ENCODE assay signal across 8 mouse cellular contexts in the genomic region with DNA sequence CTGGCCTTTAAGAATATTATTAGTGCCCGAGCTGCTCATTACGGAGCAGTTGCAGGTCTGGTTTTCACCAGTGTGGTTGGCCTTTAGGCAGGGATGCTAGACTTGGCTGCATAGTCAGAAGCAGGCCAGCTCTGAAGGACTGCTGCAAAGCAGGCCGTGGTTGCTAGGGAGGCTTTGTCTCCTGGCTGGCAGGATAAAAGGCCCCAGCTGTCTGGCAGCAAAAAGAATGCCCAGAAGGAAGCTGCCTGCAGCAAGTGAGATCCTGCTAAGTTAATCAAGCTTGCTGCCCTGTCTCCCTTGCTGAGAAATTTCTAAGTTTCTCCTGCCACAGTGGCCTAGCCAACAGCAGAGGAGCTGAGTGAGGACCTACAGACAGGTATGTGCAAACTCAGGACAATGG.
DNase-seq lines count a peak whose midpoint lies in the region; ATAC-seq lines count a peak whose summit lies in the region.
"Had no signal": no experiment of that assay in that cellular context is flagged by ENCODE, and none has a peak within 500 bp of the region (broad histone marks: within the 10 kb centered on the region; RNA-seq: fewer than 3 reads in every experiment).

No protein-coding gene starts in this region.

- WGBS in embryonic facial prominence, embryonic 14.5 days, result 40% methylated on average over 3 of the region's 3 CpGs
- WGBS in hindbrain, embryonic 10.5 days, result 23% methylated on average over 3 of the region's 3 CpGs
- 64% methylated on average over 3 of the region's 3 CpGs for WGBS in limb, embryonic 10.5 days

- peak; percentile 41 for DNase-seq in embryonic facial prominence, embryonic 14.5 days (ENCODE audit: low spot score)
- DNase-seq in hindbrain, embryonic 10.5 days (ENCODE audit: low spot score), result peak; percentile 84
- peak; percentile 31 for DNase-seq in limb, embryonic 10.5 days (ENCODE audit: low spot score)
- peak; percentile 15 to 23 for DNase-seq in right cerebral cortex, adult 2 months (ENCODE audit: low spot score in 2 of 2)
- no peak for DNase-seq in kidney, postnatal 10 days
- no peak for DNase-seq in lung, postnatal 25 days (ENCODE audit: low spot score)
- DNase-seq in adrenal gland, postnatal 25 days, result no peak

- no peak overlapping the region for H3K4me3 ChIP-seq in embryonic facial prominence, embryonic 14.5 days (ENCODE audit: low read depth, low read length)
- H3K4me3 ChIP-seq in hindbrain, embryonic 10.5 days, result no peak overlapping the region; the same call in 1 of the 2 replicates
- no peak overlapping the region for H3K4me3 ChIP-seq in limb, embryonic 10.5 days

- H3K27me3 ChIP-seq in embryonic facial prominence, embryonic 14.5 days (replicated peaks; ENCODE audit: control insufficient read depth, insufficient read depth, low read length), result no peaks in the 10 kb centered on the region
- H3K27me3 ChIP-seq in hindbrain, embryonic 10.5 days (ENCODE audit: insufficient read depth, poor library complexity, severe bottlenecking), result no peaks in the 10 kb centered on the region
- no peaks in the 10 kb centered on the region for H3K27me3 ChIP-seq in limb, embryonic 10.5 days (ENCODE audit: low read depth, poor library complexity, severe bottlenecking)

- H3K4me1 ChIP-seq in embryonic facial prominence, embryonic 14.5 days (ENCODE audit: control insufficient read depth, insufficient read depth, low read length), result peaks cover 3% of the 10 kb centered on the region; the same call in 1 of the 2 replicates
- peaks cover 32% of the 10 kb centered on the region for H3K4me1 ChIP-seq in hindbrain, embryonic 10.5 days (replicated peaks)
- peaks cover 4% of the 10 kb centered on the region; the same call in 1 of the 2 replicates for H3K4me1 ChIP-seq in limb, embryonic 10.5 days

- H3K27ac ChIP-seq in embryonic facial prominence, embryonic 14.5 days (replicated peaks; ENCODE audit: low read depth, low read length), result no peak overlapping the region
- peak overlapping the region; percentile 88 for H3K27ac ChIP-seq in hindbrain, embryonic 10.5 days
- H3K27ac ChIP-seq in limb, embryonic 10.5 days, result no peak overlapping the region
- H3K27ac ChIP-seq: macrophage had no signal

- no peaks in the 10 kb centered on the region for H3K9me3 ChIP-seq in embryonic facial prominence, embryonic 14.5 days (ENCODE audit: control insufficient read depth, low read length)
- no peaks in the 10 kb centered on the region for H3K9me3 ChIP-seq in hindbrain, embryonic 10.5 days
- H3K9me3 ChIP-seq in limb, embryonic 10.5 days (replicated peaks), result no peaks in the 10 kb centered on the region

- peak; percentile 53; the same call in 1 of the 2 replicates for ATAC-seq in embryonic facial prominence, embryonic 14.5 days (ENCODE audit: low read depth)

- no peak overlapping the region for H3K9ac ChIP-seq in embryonic facial prominence, embryonic 14.5 days (ENCODE audit: low read depth, low read length)

- no peaks in the 10 kb centered on the region for H3K36me3 ChIP-seq in embryonic facial prominence, embryonic 14.5 days (ENCODE audit: control insufficient read depth, insufficient read depth, low read length)
- H3K36me3 ChIP-seq in hindbrain, embryonic 10.5 days, result no peaks in the 10 kb centered on the region
- no peaks in the 10 kb centered on the region for H3K36me3 ChIP-seq in limb, embryonic 10.5 days

- no peak overlapping the region for H3K4me2 ChIP-seq in embryonic facial prominence, embryonic 14.5 days (ENCODE audit: low read depth, low read length)

Comparison
In these comparisons a context has a peak if more than half of its experiments do, and no peak if none do; other contexts are left out.
1. DNase-seq: peak in embryonic facial prominence, embryonic 14.5 days (single experiment), hindbrain, embryonic 10.5 days (single experiment), limb, embryonic 10.5 days (single experiment) and right cerebral cortex, adult 2 months (2 of 2); none in kidney, postnatal 10 days (single experiment), lung, postnatal 25 days (single experiment) and adrenal gland, postnatal 25 days (single experiment).